Comparison of ENCODE assay signal across 9 mouse cellular contexts in genomic region chr3:94582944-94583343, GRCm38 (mm10). TPM values are rescaled to one million over a fixed set of nuclear protein-coding genes. Genes with fewer than 3 reads are reported as not detected.
DNase-seq lines count a peak whose midpoint lies in the region; ATAC-seq and TF ChIP-seq lines count a peak whose summit lies in the region.
"Had no signal": no experiment of that assay in that cellular context is flagged by ENCODE, and none has a peak within 500 bp of the region (broad histone marks: within the 10 kb centered on the region; RNA-seq: fewer than 3 reads in every experiment).

No protein-coding gene starts in this region.

- no peak for ATAC-seq in intestine, postnatal 0 days
- ATAC-seq in neural tube, embryonic 15.5 days (ENCODE audit: low FRiP score), result no peak

- H3K9ac ChIP-seq in intestine, postnatal 0 days (ENCODE audit: low read depth, low read length), result no peak overlapping the region
- H3K9ac ChIP-seq in neural tube, embryonic 15.5 days (replicated peaks), result no peak overlapping the region

- H3K36me3 ChIP-seq in embryonic facial prominence, embryonic 10.5 days (replicated peaks), result no peaks in the 10 kb centered on the region
- H3K36me3 ChIP-seq in intestine, postnatal 0 days (ENCODE audit: control insufficient read depth, insufficient read depth), result no peaks in the 10 kb centered on the region
- no peaks in the 10 kb centered on the region for H3K36me3 ChIP-seq in neural tube, embryonic 15.5 days

- no peak for DNase-seq in layer of hippocampus, adult 2 months (ENCODE audit: low spot score in 2 of 2)
- no peak for DNase-seq in layer of hippocampus, adult 8-10 months (ENCODE audit: low spot score in 2 of 2)
- DNase-seq in embryonic facial prominence, embryonic 10.5 days (ENCODE audit: low spot score), result no peak
- no peak for DNase-seq in left cerebral cortex, postnatal 10 days (ENCODE audit: extremely low spot score in 1 of 2, low spot score in 2 of 2)
- DNase-seq in layer of hippocampus, postnatal 36 days, result no peak

- H3K4me3 ChIP-seq in layer of hippocampus, adult 2 months, result peak overlapping the region; percentile 96
- H3K4me3 ChIP-seq in embryonic facial prominence, embryonic 10.5 days, result peak overlapping the region; percentile 93
- peak overlapping the region; percentile 97; the same call in 1 of the 2 replicates for H3K4me3 ChIP-seq in intestine, postnatal 0 days (ENCODE audit: low read depth, low read length)
- H3K4me3 ChIP-seq in neural tube, embryonic 15.5 days (replicated peaks), result peak overlapping the region; percentile 73

- peaks cover 27% of the 10 kb centered on the region for H3K4me1 ChIP-seq in embryonic facial prominence, embryonic 10.5 days
- peaks cover 4% of the 10 kb centered on the region; the same call in 1 of the 2 replicates for H3K4me1 ChIP-seq in intestine, postnatal 0 days (replicated peaks; ENCODE audit: control insufficient read depth, insufficient read depth, low read length)
- H3K4me1 ChIP-seq in neural tube, embryonic 15.5 days, result peaks cover 24% of the 10 kb centered on the region

- intact Hi-C loops in left cerebral cortex, postnatal 10 days (cut with DNase I), result no loop called here

- TF ChIP-seq CTCF in layer of hippocampus, adult 2 months (conservative IDR thresholded peaks at IDR 0.05), result peak; percentile 20; the same call in 1 of the 2 replicates
- no peak for TF ChIP-seq CTCF in intestine, postnatal 0 days (IDR thresholded peaks at IDR 0.05; ENCODE audit: low read depth)

- no peaks in the 10 kb centered on the region for H3K27me3 ChIP-seq in embryonic facial prominence, embryonic 10.5 days (replicated peaks; ENCODE audit: low read depth, poor library complexity, severe bottlenecking)
- no peaks in the 10 kb centered on the region for H3K27me3 ChIP-seq in intestine, postnatal 0 days (replicated peaks; ENCODE audit: control insufficient read depth, insufficient read depth, low read length)
- no peaks in the 10 kb centered on the region for H3K27me3 ChIP-seq in neural tube, embryonic 15.5 days (replicated peaks)

- WGBS in embryonic facial prominence, embryonic 10.5 days, result 71% methylated on average over 7 of the region's 7 CpGs
- 69% methylated on average over 7 of the region's 7 CpGs for WGBS in intestine, postnatal 0 days
- 73% methylated on average over 7 of the region's 7 CpGs for WGBS in neural tube, embryonic 15.5 days

- peak overlapping the region; percentile 90 for H3K4me2 ChIP-seq in intestine, postnatal 0 days (replicated peaks; ENCODE audit: low read depth)
- peak overlapping the region; percentile 83; the same call in 1 of the 2 replicates for H3K4me2 ChIP-seq in neural tube, embryonic 15.5 days

- peak overlapping the region; percentile 99 for H3K27ac ChIP-seq in layer of hippocampus, adult 2 months
- 0 out of 2 replicates have a peak overlapping the region, but pooled peaks have one; percentile 96 for H3K27ac ChIP-seq in embryonic facial prominence, embryonic 10.5 days (replicated peaks)
- no peak overlapping the region for H3K27ac ChIP-seq in intestine, postnatal 0 days (ENCODE audit: low read depth, low read length)
- no peak overlapping the region for H3K27ac ChIP-seq in neural tube, embryonic 15.5 days (replicated peaks)

- no peaks in the 10 kb centered on the region for H3K9me3 ChIP-seq in embryonic facial prominence, embryonic 10.5 days
- H3K9me3 ChIP-seq in intestine, postnatal 0 days (ENCODE audit: control insufficient read depth), result no peaks in the 10 kb centered on the region
- H3K9me3 ChIP-seq in neural tube, embryonic 15.5 days (replicated peaks), result no peaks in the 10 kb centered on the region

RNA-seq across cellular contexts. Expression of gene Snx27, which starts 0.4 kb away (rescaled TPM):
- 100 to 1,000 TPM; 102 to 108 TPM for total RNA-seq in layer of hippocampus, adult 2 months (2021)
- total RNA-seq in layer of hippocampus, adult 8-10 months (2022), result 100 to 1,000 TPM in 2 of 4 experiments, 10 to 100 TPM in 2; 93.8 to 123 (median 108) TPM
- 39.3 and 40.7 TPM in 2 replicates for polyA plus RNA-seq in embryonic facial prominence, embryonic 10.5 days (2016; fragmentation: Nextera tagmentation; extraction: Ambion mirVana)
- 20.9 and 26.5 TPM in 2 replicates for polyA plus RNA-seq in intestine, postnatal 0 days (2015; fragmentation: Nextera tagmentation; extraction: Ambion mirVana)
- 96.2 and 96.6 TPM in 2 replicates for polyA plus RNA-seq in neural tube, embryonic 15.5 days (2015; fragmentation: Nextera tagmentation; extraction: Ambion mirVana)
- total RNA-seq in left cerebral cortex, postnatal 10 days (2021), result 10 to 100 TPM; 86.0 to 90.2 TPM
- total RNA-seq in layer of hippocampus, postnatal 36 days (2021), result 100 to 1,000 TPM; 113 to 119 TPM

RNA-seq across cellular contexts. Expression of gene Gm10972, which starts 60.0 kb away (rescaled TPM):
- total RNA-seq in layer of hippocampus, adult 2 months (2021), result not detected
- not detected for total RNA-seq in layer of hippocampus, adult 8-10 months (2022)
- not detected in 2 replicates for polyA plus RNA-seq in embryonic facial prominence, embryonic 10.5 days (2016; fragmentation: Nextera tagmentation; extraction: Ambion mirVana)
- not detected in 2 replicates for polyA plus RNA-seq in intestine, postnatal 0 days (2015; fragmentation: Nextera tagmentation; extraction: Ambion mirVana)
- polyA plus RNA-seq in neural tube, embryonic 15.5 days (2015; fragmentation: Nextera tagmentation; extraction: Ambion mirVana), result not detected in 2 replicates
- not detected for total RNA-seq in left cerebral cortex, postnatal 10 days (2021)
- not detected for total RNA-seq in layer of hippocampus, postnatal 36 days (2021)
- polyA plus RNA-seq: brain, embryonic 14.5 days; neural tube, embryonic 11.5 days had no signal

Comparison
In these comparisons a context has a peak if more than half of its experiments do, and no peak if none do; other contexts are left out.
1. H3K27ac ChIP-seq: peak in layer of hippocampus, adult 2 months (single experiment) and embryonic facial prominence, embryonic 10.5 days (single experiment); none in intestine, postnatal 0 days (single experiment) and neural tube, embryonic 15.5 days (single experiment).
2. Peak in every context shown above with its lines, with median percentiles within 50 percentile points of each other: H3K4me3 ChIP-seq.